Mouse (Mus musculus) CD8-positive naive resting alpha-beta T cell, adult 57 days (primary cell): ENCODE measurements around the gene Ms4a18. TPM values are rescaled to one million over a fixed set of nuclear protein-coding genes. Genes with fewer than 3 reads are reported as not detected.

ENCODE experiments used
- total RNA-seq: library from RNA; stranded (reverse); gene quantifications from one replicate; pipeline ENCODE4 v1.2.4, GENCODE M21; 2023

Gene Ms4a18
- not detected for total RNA-seq

DNA sequence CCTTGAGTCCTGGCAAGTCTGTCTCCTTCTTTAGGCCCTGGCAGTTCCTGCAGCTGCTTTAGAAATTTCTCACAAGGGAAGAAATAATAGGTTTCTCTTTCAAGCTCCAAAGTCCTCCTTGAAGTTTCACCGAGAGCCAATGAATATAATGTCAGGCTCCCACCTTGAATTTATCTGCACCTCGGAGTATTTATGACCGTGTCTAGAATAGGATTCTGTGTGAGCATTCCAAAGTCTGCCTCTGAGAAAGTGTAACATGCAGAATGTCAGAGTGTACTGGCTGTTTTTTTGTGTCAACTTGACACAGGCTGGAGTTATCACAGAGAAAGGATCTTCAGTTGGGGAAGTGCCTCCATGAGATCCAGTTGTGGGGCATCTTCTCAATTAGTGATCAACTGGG lies at the start of gene Ms4a18:
Gene Ms4a18 (minus strand): TSS at position 141 of the 400 bp plus-strand sequence.

DNA sequence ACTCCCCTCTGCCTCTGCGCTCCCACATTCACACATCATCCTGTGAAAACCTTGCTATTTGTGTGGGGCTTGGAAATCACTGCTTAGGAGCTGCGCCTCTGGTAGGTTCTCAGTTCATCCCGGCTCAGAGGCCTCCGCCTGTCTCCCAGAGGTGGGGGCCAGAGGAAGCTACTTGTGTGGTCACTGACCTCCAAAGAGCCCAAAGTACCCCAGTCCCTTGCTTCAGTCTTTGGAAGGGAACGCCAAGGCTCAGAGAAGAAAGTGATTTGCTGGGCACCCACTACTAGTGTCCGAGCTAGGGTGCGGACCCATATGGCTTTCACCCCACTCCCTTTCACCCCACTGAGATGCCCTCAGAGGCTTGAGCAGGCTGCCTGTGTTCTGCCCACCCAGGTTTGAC lies 24.7 kb downstream of the Ms4a18 start, which contains the start of gene Ms4a15:
Gene Ms4a15 (minus strand): TSS at position 101 of the 400 bp plus-strand sequence.

DNA sequence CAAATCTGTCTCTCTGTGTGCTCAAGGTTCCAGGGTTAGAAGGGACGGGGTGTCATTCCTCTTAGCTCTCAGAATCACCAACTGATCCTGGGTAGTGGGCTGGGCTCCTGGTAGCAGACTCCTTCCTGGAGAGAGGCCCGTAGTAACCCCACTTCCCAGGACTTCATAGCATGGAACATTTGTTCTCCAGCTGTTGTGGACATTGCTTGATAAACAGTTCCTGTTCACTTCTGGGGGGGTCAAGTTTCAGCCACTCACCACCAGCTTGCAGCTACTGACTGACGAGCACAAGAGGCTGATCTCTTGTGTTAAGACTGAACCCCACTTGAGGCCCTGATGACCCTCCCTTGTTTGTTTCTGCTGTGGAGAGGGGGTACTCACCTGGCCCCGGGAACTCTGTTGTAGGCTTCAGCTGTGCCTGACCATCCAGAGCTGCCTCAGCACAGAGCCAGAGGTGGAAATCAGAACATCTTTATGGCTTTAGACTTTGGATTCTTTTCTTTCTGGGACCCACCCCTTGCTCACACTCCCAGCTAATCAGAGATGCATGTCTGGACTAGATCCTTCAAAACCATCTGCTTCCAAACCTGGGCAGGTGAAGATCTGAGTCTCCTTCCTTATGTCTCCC lies 43.5 kb downstream of the Ms4a18 start, which contains the start of gene Ms4a10:
Gene Ms4a10 (minus strand): TSS at position 433 of the 628 bp plus-strand sequence.

DNA sequence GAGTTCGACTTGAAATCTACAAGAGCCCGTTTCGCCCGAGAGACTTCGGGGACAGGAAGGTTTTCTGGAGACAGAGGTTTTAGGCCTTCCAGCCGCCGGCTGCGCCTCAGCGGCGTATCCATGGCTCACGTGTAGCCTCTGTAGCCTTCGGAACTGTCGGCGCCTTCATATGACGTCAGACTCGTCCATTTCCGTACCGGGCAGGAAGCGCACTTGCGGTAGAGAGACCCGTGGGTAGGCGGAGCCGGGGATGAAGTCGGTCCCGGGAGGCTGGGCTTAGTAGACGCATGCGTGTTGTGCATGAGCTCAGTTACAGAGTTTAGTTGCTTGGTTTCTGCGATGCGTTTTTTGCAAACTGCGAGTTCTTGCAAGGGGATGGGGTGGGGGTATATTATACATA lies 68.7 kb downstream of the Ms4a18 start, which contains the start of gene Ccdc86:
Gene Ccdc86 (minus strand): TSS at position 155 of the 400 bp plus-strand sequence.

Other genes with a start within 250 kb of the Ms4a18 start
- gene Cd6, start 188.0 kb downstream of the Ms4a18 start, total RNA-seq = 177 TPM
- 4.6 TPM for gene Slc15a3, start 178.3 kb downstream of the Ms4a18 start, total RNA-seq
- gene Tmem132a, start 148.1 kb downstream of the Ms4a18 start, total RNA-seq = 0.12 TPM
- 24.1 TPM for gene Tmem109, start 136.0 kb downstream of the Ms4a18 start, total RNA-seq
- gene Prpf19, start 122.8 kb downstream of the Ms4a18 start, total RNA-seq = 92.4 TPM
- not detected for gene Zp1, start 97.4 kb downstream of the Ms4a18 start, total RNA-seq
- gene Ptgdr2, start 80.9 kb downstream of the Ms4a18 start, total RNA-seq = not detected
- gene Ccdc86, start 68.8 kb downstream of the Ms4a18 start, total RNA-seq = 29.4 TPM
- not detected for gene Ms4a10, start 43.4 kb downstream of the Ms4a18 start, total RNA-seq
- gene Ms4a15, start 24.8 kb downstream of the Ms4a18 start, total RNA-seq = not detected
- not detected for gene Ms4a8a, start 63.1 kb upstream of the Ms4a18 start, total RNA-seq
- not detected for gene 1700017D01Rik, start 112.8 kb upstream of the Ms4a18 start, total RNA-seq
- not detected for gene 1700025F22Rik, start 147.3 kb upstream of the Ms4a18 start, total RNA-seq
- gene Ms4a13, start 178.7 kb upstream of the Ms4a18 start, total RNA-seq = not detected
- not detected for gene Ms4a12, start 214.4 kb upstream of the Ms4a18 start, total RNA-seq
- 44.6 TPM for gene Ms4a1, start 248.2 kb upstream of the Ms4a18 start, total RNA-seq